Mouse (Mus musculus) intestine, postnatal 0 days (tissue): Measurements from ENCODE around the gene Pgbd5. TPM values are rescaled to one million over a fixed set of nuclear protein-coding genes. Genes with fewer than 3 reads are reported as not detected.

Experiments used
- ATAC-seq: fragments of 200-750 bp; cut with Nextera tagmentation; 2 replicates; pipeline ENCODE4 v1.8.0; 2017; ENCODE audit warnings: mild to moderate bottlenecking, moderate TSS enrichment, moderate library complexity
- H3K27ac ChIP-seq: fragments of 300-500 bp; sonication (generic); 2 replicates; pipeline ENCODE4 v1.5.1; 2014; ENCODE audit warnings: mild to moderate bottlenecking, low read depth, low read length, moderate library complexity
- H3K27me3 ChIP-seq: fragments of 300-500 bp; sonication (generic); replicated peaks from 2 replicates; pipeline ENCODE4 v1.6.1; 2014; ENCODE audit warnings: low read length, mixed read lengths; ENCODE audit not compliant: control insufficient read depth, insufficient read depth
- H3K36me3 ChIP-seq: fragments of 300-500 bp; sonication (generic); 2 replicates; pipeline ENCODE4 v1.6.1; 2014; ENCODE audit warnings: mild to moderate bottlenecking, moderate library complexity; ENCODE audit not compliant: control insufficient read depth, insufficient read depth
- H3K4me1 ChIP-seq: fragments of 300-500 bp; sonication (generic); replicated peaks from 2 replicates; pipeline ENCODE4 v1.6.1; 2014; ENCODE audit warnings: antibody characterized with exemption, low read length, mixed read lengths; ENCODE audit not compliant: control insufficient read depth, insufficient read depth
- H3K4me2 ChIP-seq: fragments of 300-500 bp; sonication (generic); replicated peaks from 2 replicates; pipeline ENCODE4 v1.6.1; 2014; ENCODE audit warnings: low read depth, mild to moderate bottlenecking, moderate library complexity
- H3K4me3 ChIP-seq: fragments of 300-500 bp; sonication (generic); 2 replicates; pipeline ENCODE4 v1.5.1; 2014; ENCODE audit warnings: low read depth, low read length
- H3K9ac ChIP-seq: fragments of 300-500 bp; sonication (generic); 2 replicates; pipeline ENCODE4 v1.6.1; 2014; ENCODE audit warnings: mild to moderate bottlenecking, low read depth, low read length
- H3K9me3 ChIP-seq: fragments of 300-500 bp; sonication (generic); 2 replicates; pipeline ENCODE4 v1.6.1; 2016; ENCODE audit warnings: mixed run types; ENCODE audit not compliant: control insufficient read depth
- CTCF ChIP-seq: sonication (generic); IDR thresholded peaks from 2 replicates; pipeline ENCODE4 v1.5.1; 2016; ENCODE audit warnings: low read depth, mild to moderate bottlenecking, control low read depth, antibody characterized with exemption, moderate library complexity
- WGBS: fragments of 180-500 bp; shearing (Covaris S2); extraction: QIAGEN DNeasy Blood & Tissue Kit; methylation state at CpG from one replicate; pipeline ENCODE4 v1.1.7; 2014; 5-methylcytosine and 5-hydroxymethylcytosine counted together
- polyA plus RNA-seq: library from polyadenylated mRNA; unstranded; fragments of >200 nt; fragmentation: Nextera tagmentation; extraction: Ambion mirVana; gene quantifications from 2 replicates; pipeline ENCODE4 v1.2.1, GENCODE M21; 2015

The Pgbd5 gene
- polyA plus RNA-seq, 1 experiment from 2014 or later, result 1.9 TPM

GRCm38 (mm10) chr8:124392271-124393012 is 47.0 kb downstream of the Pgbd5 start:
- no peaks in the 10 kb centered on the region for H3K36me3 ChIP-seq
- 0 out of 2 replicates have a peak overlapping the region, but pooled peaks have one; percentile 41 for H3K27ac ChIP-seq
- ATAC-seq, result no peak
- H3K27me3 ChIP-seq, result no peaks in the 10 kb centered on the region
- no peaks in the 10 kb centered on the region for H3K9me3 ChIP-seq
- H3K4me3 ChIP-seq, result no peak overlapping the region
- H3K4me2 ChIP-seq, result no peak overlapping the region
- TF ChIP-seq CTCF, result no peak
- no peak overlapping the region for H3K9ac ChIP-seq
- 54% methylated on average over 10 of the region's 10 CpGs for WGBS
- H3K4me1 ChIP-seq, result no peaks in the 10 kb centered on the region

- Histone ChIP-seq H3K27me3 (no peaks in the 10 kb centered on the region), H3K27ac (no peak overlapping the region), H3K4me2 (no peak overlapping the region), H3K36me3 (no peaks in the 10 kb centered on the region), H3K9me3 (no peaks in the 10 kb centered on the region), H3K9ac (no peak overlapping the region), H3K4me1 (no peaks in the 10 kb centered on the region), H3K4me3 (no peak overlapping the region)
- ATAC-seq, result no peak
- no peak for TF ChIP-seq CTCF
- WGBS, result 77% methylated on average over 7 of the region's 7 CpGs
Measured at GRCm38 (mm10) chr8:124391191-124391590, 48.3 kb downstream of the Pgbd5 start.

- no peak overlapping the region for H3K9ac ChIP-seq
- no peak overlapping the region for H3K27ac ChIP-seq
- no peaks in the 10 kb centered on the region for H3K36me3 ChIP-seq
- 84% methylated on average over 11 of the region's 11 CpGs for WGBS
- no peaks in the 10 kb centered on the region for H3K27me3 ChIP-seq
- H3K4me1 ChIP-seq, result no peaks in the 10 kb centered on the region
- no peak overlapping the region for H3K4me2 ChIP-seq
- H3K4me3 ChIP-seq, result no peak overlapping the region
- H3K9me3 ChIP-seq, result no peaks in the 10 kb centered on the region
- no peak for TF ChIP-seq CTCF
- no peak for ATAC-seq
Measured at GRCm38 (mm10) chr8:124389495-124389894, 50.0 kb downstream of the Pgbd5 start.

GRCm38 (mm10) chr8:124386225-124386899 is 53.1 kb downstream of the Pgbd5 start:
- 73% methylated on average over 23 of the region's 23 CpGs for WGBS
- Histone ChIP-seq H3K36me3 (no peaks in the 10 kb centered on the region), H3K4me1 (no peaks in the 10 kb centered on the region), H3K4me2 (no peak overlapping the region), H3K9me3 (no peaks in the 10 kb centered on the region), H3K4me3 (no peak overlapping the region), H3K27ac (no peak overlapping the region), H3K9ac (no peak overlapping the region), H3K27me3 (no peaks in the 10 kb centered on the region)
- no peak for ATAC-seq
- TF ChIP-seq CTCF, result no peak

- Histone ChIP-seq H3K4me1 (no peaks in the 10 kb centered on the region), H3K27me3 (no peaks in the 10 kb centered on the region), H3K4me3 (no peak overlapping the region), H3K27ac (no peak overlapping the region), H3K4me2 (no peak overlapping the region), H3K9me3 (no peaks in the 10 kb centered on the region), H3K9ac (no peak overlapping the region), H3K36me3 (no peaks in the 10 kb centered on the region)
- no peak for ATAC-seq
- no peak for TF ChIP-seq CTCF
- WGBS, result 93% methylated on average over 19 of the region's 19 CpGs
Measured at GRCm38 (mm10) chr8:124384336-124384735, 55.1 kb downstream of the Pgbd5 start.

GRCm38 (mm10) chr8:124382235-124382634 is 57.2 kb downstream of the Pgbd5 start:
- H3K9me3 ChIP-seq, result no peaks in the 10 kb centered on the region
- no peaks in the 10 kb centered on the region for H3K27me3 ChIP-seq
- H3K4me3 ChIP-seq, result no peak overlapping the region
- H3K4me2 ChIP-seq, result no peak overlapping the region
- no peak overlapping the region for H3K9ac ChIP-seq
- TF ChIP-seq CTCF, result no peak
- H3K27ac ChIP-seq, result no peak overlapping the region
- ATAC-seq, result no peak
- no peaks in the 10 kb centered on the region for H3K36me3 ChIP-seq
- no peaks in the 10 kb centered on the region for H3K4me1 ChIP-seq
- 66% methylated on average over 10 of the region's 10 CpGs for WGBS
